Mouse (Mus musculus): ENCODE data around the gene Mcpt1. TPM values are rescaled to one million over a fixed set of nuclear protein-coding genes. Genes with fewer than 3 reads are reported as not detected.

Mcpt1 gene
- polyA plus RNA-seq, 1 experiment from 2014 or later = not detected

Other genes starting within 250 kb of the Mcpt1 start
- gene Adcy4, start 233.9 kb upstream of the Mcpt1 start, polyA plus RNA-seq (2016; fragmentation: Nextera tagmentation; extraction: Ambion mirVana) = 9.2 and 10.1 TPM in 2 replicates
- 7.9 and 8.7 TPM in 2 replicates for gene Ripk3, start 229.1 kb upstream of the Mcpt1 start, polyA plus RNA-seq (2016; fragmentation: Nextera tagmentation; extraction: Ambion mirVana)
- gene Nfatc4, start 194.8 kb upstream of the Mcpt1 start, polyA plus RNA-seq (2016; fragmentation: Nextera tagmentation; extraction: Ambion mirVana) = 22.0 and 24.8 TPM in 2 replicates
- gene Nynrin, start 164.0 kb upstream of the Mcpt1 start, polyA plus RNA-seq (2016; fragmentation: Nextera tagmentation; extraction: Ambion mirVana) = 19.7 and 21.5 TPM in 2 replicates
- gene Cbln3, start 133.6 kb upstream of the Mcpt1 start, polyA plus RNA-seq (2016; fragmentation: Nextera tagmentation; extraction: Ambion mirVana) = 0.25 and 0.28 TPM in 2 replicates
- gene Khnyn, start 133.0 kb upstream of the Mcpt1 start, polyA plus RNA-seq (2016; fragmentation: Nextera tagmentation; extraction: Ambion mirVana) = 18.3 and 19.7 TPM in 2 replicates
- gene Sdr39u1, start 117.7 kb upstream of the Mcpt1 start, polyA plus RNA-seq (2016; fragmentation: Nextera tagmentation; extraction: Ambion mirVana) = 59.9 and 66.0 TPM in 2 replicates
- gene Cma1, start 73.3 kb upstream of the Mcpt1 start, polyA plus RNA-seq (2016; fragmentation: Nextera tagmentation; extraction: Ambion mirVana) = not detected in 2 replicates
- not detected in 2 replicates for gene Cma2, start 67.0 kb upstream of the Mcpt1 start, polyA plus RNA-seq (2016; fragmentation: Nextera tagmentation; extraction: Ambion mirVana)
- gene Mcpt9, start 12.5 kb downstream of the Mcpt1 start, polyA plus RNA-seq (2016; fragmentation: Nextera tagmentation; extraction: Ambion mirVana) = not detected in 2 replicates
- gene Mcpt2, start 24.1 kb downstream of the Mcpt1 start, polyA plus RNA-seq (2016; fragmentation: Nextera tagmentation; extraction: Ambion mirVana) = not detected in 2 replicates
- gene Mcpt4, start 44.3 kb downstream of the Mcpt1 start, polyA plus RNA-seq (2016; fragmentation: Nextera tagmentation; extraction: Ambion mirVana) = not detected in 2 replicates
- not detected in 2 replicates for gene Mcpt8, start 67.3 kb downstream of the Mcpt1 start, polyA plus RNA-seq (2016; fragmentation: Nextera tagmentation; extraction: Ambion mirVana)
- not detected in 2 replicates for gene Ctsg, start 84.6 kb downstream of the Mcpt1 start, polyA plus RNA-seq (2016; fragmentation: Nextera tagmentation; extraction: Ambion mirVana)
- gene Gzme, start 102.7 kb downstream of the Mcpt1 start, polyA plus RNA-seq (2016; fragmentation: Nextera tagmentation; extraction: Ambion mirVana) = not detected in 2 replicates
- not detected in 2 replicates for gene Gzmd, start 114.6 kb downstream of the Mcpt1 start, polyA plus RNA-seq (2016; fragmentation: Nextera tagmentation; extraction: Ambion mirVana)
- gene Gzmg, start 141.6 kb downstream of the Mcpt1 start, polyA plus RNA-seq (2016; fragmentation: Nextera tagmentation; extraction: Ambion mirVana) = not detected in 2 replicates
- not detected in 2 replicates for gene Gzmn, start 156.6 kb downstream of the Mcpt1 start, polyA plus RNA-seq (2016; fragmentation: Nextera tagmentation; extraction: Ambion mirVana)
- not detected in 2 replicates for gene Gzmf, start 193.4 kb downstream of the Mcpt1 start, polyA plus RNA-seq (2016; fragmentation: Nextera tagmentation; extraction: Ambion mirVana)
- not detected in 2 replicates for gene Gzmc, start 216.7 kb downstream of the Mcpt1 start, polyA plus RNA-seq (2016; fragmentation: Nextera tagmentation; extraction: Ambion mirVana)
- not detected in 2 replicates for gene Gzmb, start 244.3 kb downstream of the Mcpt1 start, polyA plus RNA-seq (2016; fragmentation: Nextera tagmentation; extraction: Ambion mirVana)

Measured in neural tube, embryonic 12.5 days (tissue).